Mouse (Mus musculus) myocyte (in vitro differentiated cells): ENCODE data around the gene Pde4d. TPM values are rescaled to one million over a fixed set of nuclear protein-coding genes. Genes with fewer than 3 reads are reported as not detected.

Experiments
- H3K27me3 ChIP-seq: one replicate; pipeline ENCODE4 v1.6.1; 2011; ENCODE audit not compliant: control insufficient read depth, insufficient read depth, insufficient read length
- H3K36me3 ChIP-seq: one replicate; pipeline ENCODE4 v1.6.1; 2011; ENCODE audit not compliant: control insufficient read depth, insufficient read depth
- H3K4me2 ChIP-seq: one replicate; pipeline ENCODE4 v1.6.1; 2011; ENCODE audit warnings: low read depth, control low read depth
- H3K4me3 ChIP-seq: one replicate; pipeline ENCODE4 v1.5.1; 2011; ENCODE audit warnings: mild to moderate bottlenecking, control low read depth, moderate library complexity
- H3K79me2 ChIP-seq: one replicate; pipeline ENCODE4 v1.6.1; 2011; ENCODE audit not compliant: control insufficient read depth, insufficient read depth
- H3ac ChIP-seq: one replicate; pipeline ENCODE4 v1.6.1; 2011; ENCODE audit not compliant: control insufficient read depth, insufficient read length
- CEBPB ChIP-seq: IDR thresholded peaks from 2 replicates; pipeline ENCODE4 v1.6.1; 2011; ENCODE audit warnings: mild to moderate bottlenecking, moderate library complexity; ENCODE audit not compliant: poor library complexity, insufficient read depth, severe bottlenecking
- E2F4 ChIP-seq: IDR thresholded peaks from one replicate; pipeline ENCODE4 v1.6.1; 2011; ENCODE audit warnings: mild to moderate bottlenecking, control low read depth, moderate library complexity; ENCODE audit not compliant: insufficient read depth
- MAX ChIP-seq: IDR thresholded peaks from one replicate; pipeline ENCODE4 v1.6.1; 2011; ENCODE audit warnings: low read depth, mild to moderate bottlenecking, control low read depth
- MYOD1 ChIP-seq, 3 experiments: IDR thresholded peaks; one replicate each; pipeline ENCODE4 v1.6.1; 2011; ENCODE audit warnings: control low read depth in 2 of 3, low read depth in 2 of 3, mild to moderate bottlenecking in 2 of 3, moderate library complexity in 1 of 3; ENCODE audit not compliant: insufficient read length in 2 of 3, control insufficient read depth in 1 of 3
- MYOG ChIP-seq, 3 experiments: IDR thresholded peaks; one replicate each; pipeline ENCODE4 v1.6.1; 2011; ENCODE audit warnings: control low read depth in 2 of 3, low read depth in 2 of 3, mild to moderate bottlenecking in 2 of 3; ENCODE audit not compliant: insufficient read length in 2 of 3, control insufficient read depth in 1 of 3, insufficient read depth in 1 of 3
- POLR2A ChIP-seq: IDR thresholded peaks from one replicate; pipeline ENCODE4 v1.6.1; 2011; ENCODE audit warnings: low read depth, mild to moderate bottlenecking, control low read depth, moderate library complexity; ENCODE audit not compliant: insufficient read length
- POLR2AphosphoS2 ChIP-seq: IDR thresholded peaks from one replicate; pipeline ENCODE4 v1.6.1; 2011; ENCODE audit warnings: low read depth, control low read depth; ENCODE audit not compliant: insufficient read length
- REST ChIP-seq: IDR thresholded peaks from one replicate; pipeline ENCODE4 v1.6.1; 2011; ENCODE audit warnings: mild to moderate bottlenecking, control low read depth, moderate library complexity; ENCODE audit not compliant: insufficient read depth, insufficient read length
- SRF ChIP-seq: IDR thresholded peaks from one replicate; pipeline ENCODE4 v1.6.1; 2011; ENCODE audit warnings: low read depth; ENCODE audit not compliant: control insufficient read depth, insufficient read length
- TCF12 ChIP-seq: IDR thresholded peaks from one replicate; pipeline ENCODE4 v1.6.1; 2011; ENCODE audit warnings: mild to moderate bottlenecking, control low read depth; ENCODE audit not compliant: poor library complexity, insufficient read depth, severe bottlenecking
- TCF3 ChIP-seq: IDR thresholded peaks from one replicate; pipeline ENCODE4 v1.6.1; 2011; ENCODE audit warnings: low read depth, control low read depth; ENCODE audit not compliant: insufficient read length
- USF1 ChIP-seq: IDR thresholded peaks from one replicate; pipeline ENCODE4 v1.6.1; 2011; ENCODE audit warnings: low read depth, mild to moderate bottlenecking, control low read depth, moderate library complexity
- polyA plus RNA-seq: library from polyadenylated mRNA; unstranded; fragments of >200 nt; fragmentation: generic; extraction: Trizol; gene quantifications from one replicate; pipeline ENCODE4 v1.2.1, GENCODE M21; 2012; ENCODE audit warnings: missing spikeins

Pde4d gene
- polyA plus RNA-seq, 1 experiment = 8.2 TPM

DNA sequence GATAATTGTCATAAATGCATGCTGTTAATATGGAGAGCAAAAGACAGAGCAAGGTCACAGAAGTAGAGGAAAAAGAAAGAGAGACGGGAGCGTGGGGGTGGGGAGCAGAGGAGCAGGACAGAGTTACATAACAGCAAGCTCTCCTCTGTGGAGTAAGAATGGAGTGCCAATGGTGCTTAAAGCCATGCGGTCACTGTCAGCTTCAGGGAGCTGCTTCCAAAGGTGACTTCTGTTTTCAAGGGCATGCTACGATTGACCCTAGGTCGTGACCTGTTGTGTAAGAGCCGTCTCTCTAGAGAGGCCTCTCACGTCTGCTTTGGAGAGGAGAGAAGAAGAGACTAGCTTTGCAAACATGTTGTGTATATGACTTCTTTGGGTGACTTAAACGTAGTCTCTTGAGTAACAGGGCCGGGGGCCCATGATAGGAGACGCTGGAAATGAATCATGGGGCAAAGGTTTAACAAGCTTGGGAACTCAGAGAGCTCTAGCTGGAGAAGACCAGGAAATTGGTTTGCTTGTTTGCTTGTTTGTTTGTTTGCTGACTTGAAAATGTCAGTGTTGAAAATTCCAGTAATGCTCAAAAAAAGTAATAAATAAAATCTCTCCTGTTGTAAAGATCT, 1186.3 kb downstream of the Pde4d start:
- Histone ChIP-seq H3K27me3 (no peaks in the 10 kb centered on the region), H3K4me3 (no peak overlapping the region), H3K36me3 (no peaks in the 10 kb centered on the region), H3K79me2 (no peaks in the 10 kb centered on the region), H3K4me2 (no peak overlapping the region), H3ac (no peak overlapping the region)
- TF ChIP-seq TCF3 = no peak
- TF ChIP-seq MAX = no peak
- no peak for TF ChIP-seq USF1
- no peak for TF ChIP-seq CEBPB
- no peak for TF ChIP-seq TCF12
- no peak for TF ChIP-seq POLR2AphosphoS2
- TF ChIP-seq MYOG (IDR thresholded peaks at IDR 0.05; ENCODE audit: control insufficient read depth in 1 of 3, insufficient read depth in 1 of 3, insufficient read length in 2 of 3, low read depth in 2 of 3) = no peak
- TF ChIP-seq SRF = no peak
- TF ChIP-seq REST = no peak
- TF ChIP-seq MYOD1 (IDR thresholded peaks at IDR 0.05; ENCODE audit: control insufficient read depth in 1 of 3, insufficient read length in 2 of 3, low read depth in 2 of 3) = no peak
- TF ChIP-seq E2F4 = no peak
- TF ChIP-seq POLR2A = no peak

DNA sequence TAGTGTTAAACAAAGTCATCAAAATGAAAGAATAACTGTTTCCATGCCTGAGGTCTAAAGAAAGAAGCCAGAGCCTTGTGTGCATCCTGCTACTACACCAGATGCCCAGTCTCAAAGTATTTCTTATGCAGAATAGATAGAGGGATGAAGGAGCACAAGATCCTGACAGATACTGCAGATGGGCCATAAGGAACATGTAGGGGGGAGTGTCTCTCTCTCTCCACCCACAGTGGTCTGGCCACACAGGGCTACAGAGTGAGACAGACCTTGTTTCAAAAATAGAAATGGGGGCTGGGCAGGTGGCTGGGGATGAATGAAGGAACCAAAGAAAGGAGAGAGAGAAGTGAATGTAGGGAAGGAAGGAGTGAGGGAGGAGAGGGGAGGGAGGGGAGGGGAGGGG, 1188.5 kb downstream of the Pde4d start:
- no peaks in the 10 kb centered on the region for H3K27me3 ChIP-seq
- no peak overlapping the region for H3K4me2 ChIP-seq
- no peaks in the 10 kb centered on the region for H3K36me3 ChIP-seq
- no peak overlapping the region for H3ac ChIP-seq
- H3K79me2 ChIP-seq = no peaks in the 10 kb centered on the region
- no peak for TF ChIP-seq USF1
- no peak for TF ChIP-seq TCF3
- TF ChIP-seq REST = no peak
- TF ChIP-seq POLR2AphosphoS2 = no peak
- no peak for TF ChIP-seq MYOG (IDR thresholded peaks at IDR 0.05; ENCODE audit: control insufficient read depth in 1 of 3, insufficient read depth in 1 of 3, insufficient read length in 2 of 3, low read depth in 2 of 3)
- no peak for TF ChIP-seq CEBPB
- TF ChIP-seq MYOD1 (IDR thresholded peaks at IDR 0.05; ENCODE audit: control insufficient read depth in 1 of 3, insufficient read length in 2 of 3, low read depth in 2 of 3) = no peak
- H3K4me3 ChIP-seq = no peak overlapping the region

- TF ChIP-seq TCF12 = no peak
- no peak for TF ChIP-seq CEBPB
- no peak for TF ChIP-seq REST
- no peak for TF ChIP-seq USF1
- TF ChIP-seq SRF = no peak
- no peak for TF ChIP-seq POLR2A
- TF ChIP-seq MAX = no peak
- TF ChIP-seq MYOG (IDR thresholded peaks at IDR 0.05; ENCODE audit: control insufficient read depth in 1 of 3, insufficient read depth in 1 of 3, insufficient read length in 2 of 3, low read depth in 2 of 3) = no peak
- no peak for TF ChIP-seq POLR2AphosphoS2
- TF ChIP-seq MYOD1 (IDR thresholded peaks at IDR 0.05; ENCODE audit: control insufficient read depth in 1 of 3, insufficient read length in 2 of 3, low read depth in 2 of 3) = no peak
- no peak for TF ChIP-seq TCF3
- no peak for TF ChIP-seq E2F4
- Histone ChIP-seq H3K79me2 (no peaks in the 10 kb centered on the region), H3K4me3 (no peak overlapping the region), H3K36me3 (no peaks in the 10 kb centered on the region), H3ac (no peak overlapping the region), H3K4me2 (no peak overlapping the region), H3K27me3 (no peaks in the 10 kb centered on the region)
Observed at GRCm38 (mm10) chr13:109639286-109639685, 1189.5 kb downstream of the Pde4d start.

- H3K4me3 ChIP-seq = no peak overlapping the region
- H3K4me2 ChIP-seq = no peak overlapping the region
- no peak overlapping the region for H3ac ChIP-seq
- TF ChIP-seq MAX (no peak), POLR2A (no peak), TCF12 (no peak), USF1 (no peak), POLR2AphosphoS2 (no peak), TCF3 (no peak)
- H3K27me3 ChIP-seq = no peaks in the 10 kb centered on the region
- no peaks in the 10 kb centered on the region for H3K36me3 ChIP-seq
- H3K79me2 ChIP-seq = no peaks in the 10 kb centered on the region
Observed at GRCm38 (mm10) chr13:109641562-109641961, 1191.8 kb downstream of the Pde4d start.

GRCm38 (mm10) chr13:109643419-109643818, 1193.7 kb downstream of the Pde4d start:
- Histone ChIP-seq H3K79me2 (no peaks in the 10 kb centered on the region), H3ac (no peak overlapping the region)
- TF ChIP-seq MYOG (IDR thresholded peaks at IDR 0.05; ENCODE audit: control insufficient read depth in 1 of 3, insufficient read depth in 1 of 3, insufficient read length in 2 of 3, low read depth in 2 of 3) = no peak
- no peak for TF ChIP-seq E2F4
- TF ChIP-seq POLR2AphosphoS2 = no peak
- no peak for TF ChIP-seq USF1
- no peak for TF ChIP-seq MAX
- no peak for TF ChIP-seq MYOD1 (IDR thresholded peaks at IDR 0.05; ENCODE audit: control insufficient read depth in 1 of 3, insufficient read length in 2 of 3, low read depth in 2 of 3)
- no peak for TF ChIP-seq TCF12
- TF ChIP-seq TCF3 = no peak
- no peak for TF ChIP-seq CEBPB
- TF ChIP-seq REST = no peak
- TF ChIP-seq SRF = no peak
- TF ChIP-seq POLR2A = no peak

More at GRCm38 (mm10) chr13:109643419-109643818, 1193.7 kb downstream of the Pde4d start:
- no peaks in the 10 kb centered on the region for H3K27me3 ChIP-seq
- H3K4me2 ChIP-seq = peak overlapping the region; percentile 58
- no peaks in the 10 kb centered on the region for H3K36me3 ChIP-seq
- H3K4me3 ChIP-seq = no peak overlapping the region
